Mouse (Mus musculus) MEL (cell line): ENCODE data around the gene Serpind1.

Experiments used
- CTCF ChIP-seq, 3 experiments: IDR thresholded peaks in 2 of 3; conservative IDR thresholded peaks in 1 of 3; 2 replicates each; pipeline ENCODE4 v1.5.1; 2011 to 2012; ENCODE audit warnings: low read length in 3 of 3, low read depth in 2 of 3, mild to moderate bottlenecking in 2 of 3, improper control_type of control experiment in 1 of 3, inconsistent platforms in 1 of 3, mixed read lengths in 1 of 3, moderate library complexity in 1 of 3; ENCODE audit not compliant: control insufficient read depth in 1 of 3, insufficient read depth in 1 of 3, poor library complexity in 1 of 3, severe bottlenecking in 1 of 3
- GATA1 ChIP-seq: IDR thresholded peaks from 2 replicates; pipeline ENCODE4 v1.6.1; 2011; ENCODE audit warnings: low read depth, low read length, improper control_type of control experiment

DNA sequence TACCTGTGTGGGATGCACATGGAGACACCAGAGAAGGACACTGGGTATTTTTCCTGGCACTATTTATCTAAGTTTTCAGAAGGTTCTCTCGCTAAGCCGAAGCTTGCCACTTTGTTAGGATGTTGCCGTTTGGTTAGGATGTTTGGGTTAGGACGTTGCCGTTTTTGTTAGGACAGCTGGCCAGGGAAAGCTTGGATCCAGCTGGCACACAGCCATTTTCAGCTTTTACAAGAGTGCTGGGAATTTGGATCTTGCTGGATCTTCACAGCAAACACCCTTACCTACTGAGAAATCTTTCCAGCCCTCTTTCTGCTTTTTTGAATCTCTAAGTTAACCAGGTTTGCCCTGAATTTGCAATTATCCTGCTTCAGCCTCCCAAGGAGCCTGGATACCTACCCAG, 9.7 kb upstream of the Serpind1 start:
- TF ChIP-seq GATA1: no peak
- no peak for TF ChIP-seq CTCF (IDR thresholded peaks at IDR 0.05 in 2 of 3, conservative IDR thresholded peaks at IDR 0.05 in 1 of 3; ENCODE audit: control insufficient read depth in 1 of 3, insufficient read depth in 1 of 3, low read depth in 2 of 3, low read length in 3 of 3, poor library complexity in 1 of 3, severe bottlenecking in 1 of 3)
